Mouse (Mus musculus): ENCODE measurements around the gene Ptprh. TPM values are rescaled to one million over a fixed set of nuclear protein-coding genes. Genes with fewer than 3 reads are reported as not detected.

Gene Ptprh
- total RNA-seq (2012; rRNA removed) = not detected in 2 replicates
- total RNA-seq (2014; rRNA removed) = not detected in 2 replicates
- polyA plus RNA-seq (2012; ENCODE audit: insufficient read length, low read depth) = not detected in 2 replicates

- Histone ChIP-seq H3K4me3 (replicated peaks in 1 of 3; ENCODE audit: low read depth in 2 of 3, low read length in 2 of 3, poor library complexity in 1 of 3) (no peak within 1 kb of the TSS), H3K79me2 (replicated peaks; ENCODE audit: control insufficient read depth, extremely low read depth, insufficient read depth, poor library complexity, severe bottlenecking) (no peaks in the 10 kb centered on the region), H3K9ac (ENCODE audit: insufficient read depth, low read depth) (no peak within 1 kb of the TSS), H3K27me3 (replicated peaks) (peaks cover 8% of the 10 kb centered on the region), H3K9me3 (replicated peaks; ENCODE audit: low read length) (peaks cover 2% of the 10 kb centered on the region), H3K27ac (ENCODE audit: insufficient read depth, low read depth) (no peak within 1 kb of the TSS), H3K4me1 (ENCODE audit: control insufficient read depth in 1 of 2, insufficient read depth in 2 of 2) (0 out of 4 replicates have a peak, but pooled peaks cover 0 to 2% of the 10 kb centered on the region in 2 experiments), H3K4me2 (ENCODE audit: insufficient read depth, low read depth, poor library complexity, severe bottlenecking) (no peak within 1 kb of the TSS), H3K36me3 (replicated peaks in 1 of 2; ENCODE audit: control insufficient read depth in 1 of 2, insufficient read depth in 1 of 2, low read length in 1 of 2) (no peaks in the 10 kb centered on the region)
- in situ Hi-C loops (cut with MboI; ENCODE audit: low pct_ligation_motif_present, low pct_unique_long_range_greater_than_20kb, low sequenced_read_pairs) = no loop called here
- no peak for TF ChIP-seq USF1 (IDR thresholded peaks at IDR 0.05; ENCODE audit: low read depth, low read length)
- TF ChIP-seq BHLHE40 (IDR thresholded peaks at IDR 0.05; ENCODE audit: low read depth, low read length) = no peak
- TF ChIP-seq RAD21 (IDR thresholded peaks at IDR 0.05; ENCODE audit: low read depth, low read length) = no peak
- no peak for TF ChIP-seq HCFC1 (IDR thresholded peaks at IDR 0.05; ENCODE audit: low read depth, low read length)
- TF ChIP-seq KAT2A (IDR thresholded peaks at IDR 0.05; ENCODE audit: insufficient replicate concordance, low read length) = no peak
- TF ChIP-seq PAX5 (IDR thresholded peaks at IDR 0.05; ENCODE audit: low read length) = no peak
- no peak for TF ChIP-seq MAZ (IDR thresholded peaks at IDR 0.05; ENCODE audit: low read depth, low read length)
- TF ChIP-seq JUN (IDR thresholded peaks at IDR 0.05; ENCODE audit: insufficient read depth, low read depth, low read length) = no peak
- no peak for TF ChIP-seq TBP (conservative IDR thresholded peaks at IDR 0.05; ENCODE audit: low read depth, low read length)
- no peak for DNase-seq (ENCODE audit: extremely low read depth)
- dilution Hi-C loops (cut with MboI; ENCODE audit: extremely low pct_ligation_motif_present, extremely low pct_unique_long_range_greater_than_20kb, low sequenced_read_pairs) = no loop called here
These were observed at the start of gene Ptprh for GRCm38 (mm10) chr7:4603873-4604272. TSS of gene Ptprh (minus strand) at chr7:4604041.

- peak overlapping the region; percentile 90 for H3K4me2 ChIP-seq (ENCODE audit: insufficient read depth, low read depth, poor library complexity, severe bottlenecking)
- dilution Hi-C loops (cut with MboI; ENCODE audit: extremely low pct_ligation_motif_present, extremely low pct_unique_long_range_greater_than_20kb, low sequenced_read_pairs) = no loop called here
- in situ Hi-C loops (cut with MboI; ENCODE audit: low pct_ligation_motif_present, low pct_unique_long_range_greater_than_20kb, low sequenced_read_pairs) = no loop called here
- peak overlapping the region; percentile 78 for H3K27ac ChIP-seq (ENCODE audit: insufficient read depth, low read depth)
- peaks cover 72% of the 10 kb centered on the region for H3K79me2 ChIP-seq (replicated peaks; ENCODE audit: control insufficient read depth, extremely low read depth, insufficient read depth, poor library complexity, severe bottlenecking)
- peaks cover 13 to 33% of the 10 kb centered on the region in 2 experiments for H3K36me3 ChIP-seq (replicated peaks in 1 of 2; ENCODE audit: control insufficient read depth in 1 of 2, insufficient read depth in 1 of 2, low read length in 1 of 2)
- H3K4me1 ChIP-seq (ENCODE audit: control insufficient read depth in 1 of 2, insufficient read depth in 2 of 2) = peaks cover 21 to 61% of the 10 kb centered on the region in 2 experiments
- TF ChIP-seq EP300 (IDR thresholded peaks at IDR 0.05; ENCODE audit: low read length) (peak; percentile 44; the same call in 1 of the 2 replicates), BHLHE40 (IDR thresholded peaks at IDR 0.05; ENCODE audit: low read depth, low read length) (no peak), ZNF384 (IDR thresholded peaks at IDR 0.05; ENCODE audit: low read depth, low read length) (no peak), IRF4 (IDR thresholded peaks at IDR 0.05; ENCODE audit: low read depth, low read length) (peak; percentile 22; the same call in 1 of the 2 replicates), MAX (IDR thresholded peaks at IDR 0.05; ENCODE audit: low read length) (no peak), GABPA (IDR thresholded peaks at IDR 0.05; ENCODE audit: insufficient replicate concordance, low read depth, low read length) (no peak), MAZ (IDR thresholded peaks at IDR 0.05; ENCODE audit: low read depth, low read length) (no peak), ETS1 (conservative IDR thresholded peaks at IDR 0.05; ENCODE audit: low read depth, low read length) (no peak), USF1 (IDR thresholded peaks at IDR 0.05; ENCODE audit: low read depth, low read length) (no peak), POLR2A (IDR thresholded peaks at IDR 0.05; ENCODE audit: low read depth, low read length) (0 out of 2 replicates have a peak, but pooled peaks have one; percentile 10), SIN3A (IDR thresholded peaks at IDR 0.05; ENCODE audit: low read length) (no peak), CTCF (conservative IDR thresholded peaks at IDR 0.05 in 1 of 2, IDR thresholded peaks at IDR 0.05 in 1 of 2; ENCODE audit: low read depth in 2 of 2, low read length in 2 of 2) (no peak), MEF2A (IDR thresholded peaks at IDR 0.05; ENCODE audit: borderline replicate concordance, low read depth, low read length) (no peak), RAD21 (IDR thresholded peaks at IDR 0.05; ENCODE audit: low read depth, low read length) (no peak), MXI1 (IDR thresholded peaks at IDR 0.05; ENCODE audit: low read depth, low read length) (peak; percentile 49)
- peak; percentile 55 for DNase-seq (ENCODE audit: extremely low read depth)
- H3K4me3 ChIP-seq (replicated peaks in 1 of 3; ENCODE audit: low read depth in 2 of 3, low read length in 2 of 3, poor library complexity in 1 of 3) = peak overlapping the region; percentile 8 to 50 (median 40)
- H3K27me3 ChIP-seq (replicated peaks) = no peaks in the 10 kb centered on the region
- peak overlapping the region; percentile 75; the same call in 1 of the 2 replicates for H3K9ac ChIP-seq (ENCODE audit: insufficient read depth, low read depth)
- no peaks in the 10 kb centered on the region for H3K9me3 ChIP-seq (replicated peaks; ENCODE audit: low read length)
These were observed 49.5 kb upstream of the Ptprh start for GRCm38 (mm10) chr7:4653351-4653750.
